Mouse (Mus musculus): Measurements from ENCODE around the gene Slc29a2. TPM values are rescaled to one million over a fixed set of nuclear protein-coding genes. Genes with fewer than 3 reads are reported as not detected.

Slc29a2 gene
- polyA plus RNA-seq, 1 experiment = 5.9 TPM

Other genes with a start within 250 kb of the Slc29a2 start
- gene Rbm4, start 230.0 kb upstream of the Slc29a2 start, polyA plus RNA-seq (2012; rRNA removed) = 36.9 and 43.3 TPM in 2 replicates
- gene Gm21992, start 212.2 kb upstream of the Slc29a2 start, polyA plus RNA-seq (2012; rRNA removed) = 12.7 and 17.2 TPM in 2 replicates
- 17.1 and 17.5 TPM in 2 replicates for gene Rbm14, start 212.2 kb upstream of the Slc29a2 start, polyA plus RNA-seq (2012; rRNA removed)
- gene Ccs, start 184.5 kb upstream of the Slc29a2 start, polyA plus RNA-seq (2012; rRNA removed) = 64.5 and 75.5 TPM in 2 replicates
- 0.07 and 0.09 TPM in 2 replicates for gene Ccdc87, start 184.5 kb upstream of the Slc29a2 start, polyA plus RNA-seq (2012; rRNA removed)
- gene Ctsf, start 168.7 kb upstream of the Slc29a2 start, polyA plus RNA-seq (2012; rRNA removed) = 78.4 and 82.7 TPM in 2 replicates
- 1.3 and 2.5 TPM in 2 replicates for gene Actn3, start 146.0 kb upstream of the Slc29a2 start, polyA plus RNA-seq (2012; rRNA removed)
- 15.1 and 22.3 TPM in 2 replicates for gene Zdhhc24, start 145.2 kb upstream of the Slc29a2 start, polyA plus RNA-seq (2012; rRNA removed)
- gene Bbs1, start 117.2 kb upstream of the Slc29a2 start, polyA plus RNA-seq (2012; rRNA removed) = 4.2 and 4.6 TPM in 2 replicates
- 53.2 and 53.8 TPM in 2 replicates for gene Dpp3, start 95.6 kb upstream of the Slc29a2 start, polyA plus RNA-seq (2012; rRNA removed)
- 3.8 and 5.5 TPM in 2 replicates for gene Peli3, start 80.7 kb upstream of the Slc29a2 start, polyA plus RNA-seq (2012; rRNA removed)
- 48.5 and 57.5 TPM in 2 replicates for gene Mrpl11, start 61.7 kb upstream of the Slc29a2 start, polyA plus RNA-seq (2012; rRNA removed)
- gene Npas4, start 33.5 kb upstream of the Slc29a2 start, polyA plus RNA-seq (2012; rRNA removed) = 5.7 and 7.4 TPM in 2 replicates
- 30.4 and 33.5 TPM in 2 replicates for gene B4gat1, start 15.0 kb downstream of the Slc29a2 start, polyA plus RNA-seq (2012; rRNA removed)
- gene AC124502.3, start 15.0 kb downstream of the Slc29a2 start, polyA plus RNA-seq (2012; rRNA removed) = 1.9 and 2.3 TPM in 2 replicates
- 30.8 and 31.1 TPM in 2 replicates for gene Brms1, start 17.5 kb downstream of the Slc29a2 start, polyA plus RNA-seq (2012; rRNA removed)
- 18.4 and 24.8 TPM in 2 replicates for gene Rin1, start 26.6 kb downstream of the Slc29a2 start, polyA plus RNA-seq (2012; rRNA removed)
- 77.2 and 103 TPM in 2 replicates for gene Cd248, start 44.2 kb downstream of the Slc29a2 start, polyA plus RNA-seq (2012; rRNA removed)
- 2.8 and 3.9 TPM in 2 replicates for gene Tmem151a, start 61.7 kb downstream of the Slc29a2 start, polyA plus RNA-seq (2012; rRNA removed)
- gene Yif1a, start 64.7 kb downstream of the Slc29a2 start, polyA plus RNA-seq (2012; rRNA removed) = 122 and 131 TPM in 2 replicates
- gene Cnih2, start 74.7 kb downstream of the Slc29a2 start, polyA plus RNA-seq (2012; rRNA removed) = 1.5 TPM in 2 replicates
- gene Rab1b, start 83.2 kb downstream of the Slc29a2 start, polyA plus RNA-seq (2012; rRNA removed) = 148 and 154 TPM in 2 replicates
- 28.0 and 30.5 TPM in 2 replicates for gene Klc2, start 94.7 kb downstream of the Slc29a2 start, polyA plus RNA-seq (2012; rRNA removed)
- 16.3 and 22.6 TPM in 2 replicates for gene Pacs1, start 249.3 kb downstream of the Slc29a2 start, polyA plus RNA-seq (2012; rRNA removed)

All from urinary bladder, adult 2 months (tissue).